Mouse (Mus musculus) liver, postnatal 0 days (tissue): ENCODE measurements around the gene Itpr1.

Source experiments
- CTCF ChIP-seq: sonication (generic); IDR thresholded peaks from 2 replicates; pipeline ENCODE4 v1.5.1; 2016; ENCODE audit warnings: antibody characterized with exemption, low read depth
- EP300 ChIP-seq: IDR thresholded peaks from 2 replicates; pipeline ENCODE4 v1.6.1; 2016; ENCODE audit warnings: antibody characterized with exemption, low read depth, mild to moderate bottlenecking

DNA sequence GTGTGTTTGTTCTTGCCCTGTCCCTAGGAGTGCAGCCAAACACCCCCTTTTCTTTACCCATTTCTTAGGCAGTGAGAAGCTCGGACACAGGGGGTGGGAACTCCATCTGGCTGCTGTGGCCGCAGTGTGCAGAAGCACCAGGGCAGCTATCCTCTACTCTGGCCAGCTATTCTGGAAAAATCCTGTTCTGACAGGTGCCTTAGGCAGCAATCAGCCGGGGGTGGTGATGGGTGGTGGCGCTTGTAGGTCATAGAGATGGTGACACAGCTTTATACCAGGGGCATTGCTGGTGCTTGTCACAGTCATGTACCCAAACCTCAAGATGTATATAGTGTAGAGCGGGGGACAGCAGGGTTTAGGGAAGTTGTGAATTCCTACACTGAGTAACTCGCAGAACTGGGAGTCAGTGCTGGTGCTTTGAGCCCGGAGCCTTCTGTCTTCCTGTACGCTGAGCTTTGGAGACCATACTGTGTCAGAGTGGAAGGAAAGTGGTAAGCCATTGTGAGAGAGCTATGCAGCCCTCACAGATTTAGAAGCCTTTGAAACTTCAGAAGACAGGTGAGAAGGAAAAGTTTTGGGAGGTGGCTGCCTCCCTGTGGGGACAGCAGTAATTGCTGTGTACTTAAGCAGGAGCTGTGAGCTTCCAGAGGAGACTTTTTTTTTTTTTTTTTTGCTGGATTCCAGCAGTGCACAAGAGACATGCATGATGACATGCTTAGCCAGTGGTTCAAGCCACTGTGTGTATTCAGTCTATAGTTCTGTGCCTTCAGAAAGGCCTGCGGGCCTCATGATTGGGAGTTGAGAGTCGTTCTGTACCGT is 19.2 kb downstream of the Itpr1 start:
- TF ChIP-seq CTCF = peak; percentile 30; the same call in 1 of the 2 replicates
- no peak for TF ChIP-seq EP300
